Mouse (Mus musculus) embryonic fibroblast, embryonic 13.5 days (primary cell): ENCODE data around the gene Abcc6. TPM values are rescaled to one million over a fixed set of nuclear protein-coding genes. Genes with fewer than 3 reads are reported as not detected.

Experiments
- H3K27ac ChIP-seq: 2 replicates; pipeline ENCODE4 v1.5.1; 2012; ENCODE audit warnings: low read length, control low read depth, inconsistent platforms; ENCODE audit not compliant: insufficient read depth
- H3K4me1 ChIP-seq: 2 replicates; pipeline ENCODE4 v1.6.1; 2011; ENCODE audit warnings: low read length; ENCODE audit not compliant: control insufficient read depth, insufficient read depth
- H3K4me3 ChIP-seq: 2 replicates; pipeline ENCODE4 v1.5.1; 2011; ENCODE audit warnings: mild to moderate bottlenecking, control low read depth, low read length; ENCODE audit not compliant: insufficient read depth
- CTCF ChIP-seq: IDR thresholded peaks from 2 replicates; pipeline ENCODE4 v1.5.1; 2011; ENCODE audit warnings: mild to moderate bottlenecking, control low read depth, low read length, moderate library complexity, borderline replicate concordance; ENCODE audit not compliant: insufficient read depth
- POLR2A ChIP-seq: IDR thresholded peaks from 2 replicates; pipeline ENCODE4 v1.6.1; 2011; ENCODE audit warnings: low read depth, mild to moderate bottlenecking, control low read depth, low read length, moderate library complexity
- polyA plus RNA-seq: library from polyadenylated mRNA; stranded (reverse); fragments of >200 nt; gene quantifications from 2 replicates; pipeline ENCODE4 v1.2.4, GENCODE M21; 2011; ENCODE audit warnings: low read depth; ENCODE audit not compliant: missing spikeins, insufficient read length

Gene Abcc6
- polyA plus RNA-seq, 1 experiment: 0.14 TPM

DNA sequence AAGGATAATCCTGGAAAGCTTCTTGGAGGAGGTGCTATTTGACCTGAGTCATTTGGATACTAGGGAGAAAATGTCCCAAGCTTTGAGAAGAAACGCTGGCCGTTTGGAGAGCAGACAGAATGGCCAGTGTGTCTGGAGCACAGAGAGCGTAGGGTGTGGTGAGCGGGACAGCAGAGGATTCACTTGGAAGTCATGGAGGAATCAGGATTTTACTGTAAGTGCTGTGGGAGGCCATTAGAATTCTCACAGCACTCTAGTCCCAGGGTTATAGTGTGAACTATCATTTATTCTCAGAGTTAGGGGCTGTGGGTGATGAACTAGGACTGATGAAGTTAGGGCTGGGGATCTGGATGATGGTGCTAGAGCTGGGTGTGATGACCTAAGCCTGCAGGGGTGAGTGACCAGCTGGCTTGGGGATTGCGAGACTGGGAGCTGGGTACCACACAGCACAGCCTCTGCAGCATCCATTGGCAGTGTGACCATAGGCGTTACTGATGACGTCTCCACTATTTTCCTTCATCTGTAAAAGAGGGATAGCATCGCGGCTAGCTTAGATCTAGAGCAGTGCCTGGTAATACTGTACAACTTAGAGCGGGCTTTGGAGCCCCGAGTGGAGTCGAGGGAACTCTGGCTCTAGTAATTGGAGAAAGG is 108.0 kb downstream of the Abcc6 start:
- TF ChIP-seq POLR2A (peak; percentile 39; the same call in 1 of the 2 replicates), CTCF (no peak)
- peaks cover 9% of the 10 kb centered on the region; the same call in 1 of the 2 replicates for H3K4me1 ChIP-seq
- H3K4me3 ChIP-seq: no peak overlapping the region
- peak overlapping the region; percentile 97 for H3K27ac ChIP-seq

DNA sequence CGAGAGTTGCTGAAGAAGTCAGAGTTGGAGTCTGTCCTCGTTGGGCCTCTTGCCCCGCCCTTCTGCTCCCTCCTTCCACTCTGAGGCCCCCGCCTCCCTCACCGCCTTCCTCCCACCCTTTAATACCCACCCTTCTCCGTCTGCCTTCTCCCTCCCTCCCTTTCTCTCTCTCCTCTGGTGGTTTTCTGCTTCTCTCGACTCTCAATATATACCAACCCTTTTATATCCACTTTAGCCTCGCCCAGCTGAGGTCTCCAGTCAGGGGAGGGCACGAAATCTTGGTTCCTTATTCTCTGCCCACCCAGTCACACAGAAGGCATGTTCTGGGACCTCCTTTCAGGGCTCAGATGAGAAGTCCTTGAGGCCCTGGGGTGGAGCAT is 108.9 kb downstream of the Abcc6 start, which contains the start of gene Emp3:
TSS of gene Emp3 (minus strand) at position 163 of the 380 bp plus-strand sequence.
- Histone ChIP-seq H3K27ac (peak within 1 kb of the TSS; percentile 97), H3K4me3 (peak within 1 kb of the TSS; percentile 53), H3K4me1 (peaks cover 9% of the 10 kb centered on the region; the same call in 1 of the 2 replicates)
- TF ChIP-seq CTCF: no peak
- TF ChIP-seq POLR2A: peak; percentile 61

DNA sequence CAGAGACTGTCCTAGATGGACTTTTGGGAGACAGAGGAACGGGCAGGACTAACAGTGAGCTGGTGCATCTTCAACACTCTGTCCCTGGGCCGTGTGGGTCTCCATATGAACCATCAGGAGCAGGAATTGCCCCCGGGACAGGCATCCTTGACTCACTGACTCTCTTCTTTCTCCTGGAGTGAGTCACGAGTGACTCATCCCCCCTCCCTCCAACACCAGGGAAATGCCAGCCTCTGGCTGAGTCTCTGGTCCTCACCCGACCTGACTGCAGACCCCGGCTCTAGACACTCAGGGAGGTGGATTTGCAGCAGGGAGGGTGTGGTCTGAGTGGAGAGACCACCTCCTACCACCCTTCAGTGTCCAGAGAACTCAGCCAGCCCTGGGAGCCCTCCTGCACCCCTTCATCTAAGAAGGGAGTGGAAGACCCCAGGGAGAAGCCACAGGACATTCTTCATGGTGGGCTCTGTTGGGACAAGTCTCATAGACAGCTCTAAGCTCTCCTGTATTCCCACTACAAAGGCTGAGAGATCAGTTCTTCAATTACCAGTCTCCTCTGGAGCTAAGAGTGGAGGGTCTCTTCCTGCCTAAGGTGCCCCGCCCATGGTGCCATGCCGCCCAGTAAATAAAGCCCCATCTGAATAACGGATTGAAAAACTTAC is 109.4 kb downstream of the Abcc6 start:
- H3K27ac ChIP-seq: peak overlapping the region; percentile 97
- H3K4me1 ChIP-seq: peaks cover 9% of the 10 kb centered on the region; the same call in 1 of the 2 replicates
- H3K4me3 ChIP-seq: peak overlapping the region; percentile 53
- TF ChIP-seq CTCF (no peak), POLR2A (peak; percentile 69)

GRCm38 (mm10) chr7:45919761-45920160 is 110.3 kb downstream of the Abcc6 start:
- Histone ChIP-seq H3K27ac (peak overlapping the region; percentile 97), H3K4me1 (peaks cover 9% of the 10 kb centered on the region; the same call in 1 of the 2 replicates), H3K4me3 (peak overlapping the region; percentile 53)

GRCm38 (mm10) chr7:45919083-45919671 is 110.9 kb downstream of the Abcc6 start:
- H3K27ac ChIP-seq: no peak overlapping the region
- 0 out of 2 replicates have a peak overlapping the region, but pooled peaks have one; percentile 53 for H3K4me3 ChIP-seq
- TF ChIP-seq CTCF (peak; percentile 70; the same call in 1 of the 2 replicates), POLR2A (no peak)
- peaks cover 9% of the 10 kb centered on the region; the same call in 1 of the 2 replicates for H3K4me1 ChIP-seq

More at GRCm38 (mm10) chr7:45919761-45920160, 110.3 kb downstream of the Abcc6 start:
- TF ChIP-seq CTCF (no peak), POLR2A (no peak)

- Histone ChIP-seq H3K27ac (no peak overlapping the region), H3K4me3 (no peak overlapping the region), H3K4me1 (peaks cover 9% of the 10 kb centered on the region; the same call in 1 of the 2 replicates)
- TF ChIP-seq POLR2A (no peak), CTCF (no peak)
These were observed 112.2 kb downstream of the Abcc6 start for GRCm38 (mm10) chr7:45917926-45918325.

Other genes with a start within 250 kb of the Abcc6 start
- gene Lmtk3, start 246.6 kb downstream of the Abcc6 start, polyA plus RNA-seq: 5.5 and 8.7 TPM in 2 replicates
- 0.44 TPM in 1 of 2 replicates, not detected in the other for gene Sult2b1, start 245.6 kb downstream of the Abcc6 start, polyA plus RNA-seq
- gene Cyth2, start 215.7 kb downstream of the Abcc6 start, polyA plus RNA-seq: 63.7 and 69.6 TPM in 2 replicates
- not detected in 2 replicates for gene Kcnj14, start 205.5 kb downstream of the Abcc6 start, polyA plus RNA-seq
- gene Grwd1, start 199.4 kb downstream of the Abcc6 start, polyA plus RNA-seq: 13.5 and 17.6 TPM in 2 replicates
- gene Kdelr1, start 157.5 kb downstream of the Abcc6 start, polyA plus RNA-seq: 283 and 303 TPM in 2 replicates
- gene Grin2d, start 151.9 kb downstream of the Abcc6 start, polyA plus RNA-seq: 1.8 and 2.1 TPM in 2 replicates
- not detected in 2 replicates for gene Syngr4, start 133.6 kb downstream of the Abcc6 start, polyA plus RNA-seq
- 18.0 and 21.2 TPM in 2 replicates for gene Tmem143, start 133.4 kb downstream of the Abcc6 start, polyA plus RNA-seq
- 373 and 394 TPM in 2 replicates for gene Emp3, start 108.9 kb downstream of the Abcc6 start, polyA plus RNA-seq
- gene Ccdc114, start 106.2 kb downstream of the Abcc6 start, polyA plus RNA-seq: 0.73 and 1.1 TPM in 2 replicates
- 52.2 and 80.0 TPM in 2 replicates for gene Nomo1, start 3.4 kb upstream of the Abcc6 start, polyA plus RNA-seq
- gene Kcnj11, start 70.5 kb upstream of the Abcc6 start, polyA plus RNA-seq: not detected in 2 replicates
- gene Abcc8, start 149.7 kb upstream of the Abcc6 start, polyA plus RNA-seq: not detected in 2 replicates
- not detected in 2 replicates for gene Ush1c, start 208.2 kb upstream of the Abcc6 start, polyA plus RNA-seq
- gene Otog, start 210.7 kb upstream of the Abcc6 start, polyA plus RNA-seq: not detected in 2 replicates